Comparison of ENCODE assay signal across 8 mouse cellular contexts in genomic region chr2:152707186-152707585, GRCm38 (mm10). TPM values are rescaled to one million over a fixed set of nuclear protein-coding genes. Genes with fewer than 3 reads are reported as not detected.
DNase-seq lines count a peak whose midpoint lies in the region; ATAC-seq and TF ChIP-seq lines count a peak whose summit lies in the region.

No protein-coding gene starts in this region.

- H3K4me1 ChIP-seq in cerebellum, adult 2 months (ENCODE audit: control insufficient read depth, insufficient read depth, low read length), result peaks cover 46% of the 10 kb centered on the region
- peaks cover 30% of the 10 kb centered on the region for H3K4me1 ChIP-seq in lung, embryonic 16.5 days (replicated peaks; ENCODE audit: control insufficient read depth, insufficient read depth, low read length)
- H3K4me1 ChIP-seq in limb, embryonic 14.5 days (ENCODE audit: control insufficient read depth, insufficient read depth, low read length), result peaks cover 38% of the 10 kb centered on the region
- H3K4me1 ChIP-seq in stomach, embryonic 16.5 days (ENCODE audit: control insufficient read depth, insufficient read depth, low read length), result peaks cover 34% of the 10 kb centered on the region

- peak in 1 of 2 experiments; percentile 42 for DNase-seq in cerebellum, adult 2 months
- DNase-seq in cerebellum, adult 11 months, result no peak
- DNase-seq in lung, postnatal 36 days, result no peak
- no peak for DNase-seq in limb, embryonic 14.5 days (ENCODE audit: low spot score)
- no peak for DNase-seq in left cerebral cortex, postnatal 4 days
- no peak for DNase-seq in urinary bladder, postnatal 36 days (ENCODE audit: low spot score in 2 of 2)

- H3K27me3 ChIP-seq in cerebellum, adult 2 months (ENCODE audit: control insufficient read depth, insufficient read depth, low read length), result no peaks in the 10 kb centered on the region
- H3K27me3 ChIP-seq in lung, embryonic 16.5 days (ENCODE audit: control insufficient read depth, insufficient read depth, low read depth, low read length), result no peaks in the 10 kb centered on the region
- H3K27me3 ChIP-seq in limb, embryonic 14.5 days (ENCODE audit: control insufficient read depth, insufficient read depth, low read length), result no peaks in the 10 kb centered on the region
- no peaks in the 10 kb centered on the region for H3K27me3 ChIP-seq in stomach, embryonic 16.5 days (ENCODE audit: control insufficient read depth, insufficient read depth, low read length)

- TF ChIP-seq POLR2A in cerebellum, adult 2 months (IDR thresholded peaks at IDR 0.05; ENCODE audit: borderline replicate concordance, insufficient read depth, low read length), result no peak
- TF ChIP-seq POLR2A in limb, embryonic 14.5 days (IDR thresholded peaks at IDR 0.05; ENCODE audit: borderline replicate concordance, extremely low read depth, insufficient read depth, insufficient read length), result no peak

- 15% methylated on average over 7 of the region's 7 CpGs for WGBS in cerebellum, adult 2 months
- 14% methylated on average over 7 of the region's 7 CpGs for WGBS in lung, embryonic 16.5 days
- 16% methylated on average over 7 of the region's 7 CpGs for WGBS in limb, embryonic 14.5 days
- 22% methylated on average over 7 of the region's 7 CpGs for WGBS in stomach, embryonic 16.5 days

- H3K9ac ChIP-seq in lung, embryonic 16.5 days (ENCODE audit: low read length), result peak overlapping the region; percentile 80
- peak overlapping the region; percentile 53 for H3K9ac ChIP-seq in limb, embryonic 14.5 days (ENCODE audit: low read depth, low read length, severe bottlenecking)
- peak overlapping the region; percentile 73 for H3K9ac ChIP-seq in stomach, embryonic 16.5 days (ENCODE audit: low read length)

- intact Hi-C loops in left cerebral cortex, postnatal 4 days (cut with DNase I), result no loop called here

- H3K9me3 ChIP-seq in lung, embryonic 16.5 days (ENCODE audit: control insufficient read depth, low read length), result no peaks in the 10 kb centered on the region
- no peaks in the 10 kb centered on the region for H3K9me3 ChIP-seq in limb, embryonic 14.5 days (ENCODE audit: control insufficient read depth, low read length)
- no peaks in the 10 kb centered on the region for H3K9me3 ChIP-seq in stomach, embryonic 16.5 days (replicated peaks; ENCODE audit: control insufficient read depth, low read length)

- TF ChIP-seq CTCF in cerebellum, adult 2 months (IDR thresholded peaks at IDR 0.05; ENCODE audit: borderline replicate concordance, insufficient read depth, low read depth, low read length), result no peak

- peaks cover 26% of the 10 kb centered on the region for H3K36me3 ChIP-seq in lung, embryonic 16.5 days (ENCODE audit: control insufficient read depth, insufficient read depth, low read length)
- peaks cover 41% of the 10 kb centered on the region for H3K36me3 ChIP-seq in limb, embryonic 14.5 days (ENCODE audit: control insufficient read depth, insufficient read depth, low read length)
- H3K36me3 ChIP-seq in stomach, embryonic 16.5 days (ENCODE audit: control insufficient read depth, insufficient read depth, low read length), result no peaks in the 10 kb centered on the region; the same call in 1 of the 2 replicates

- H3K4me2 ChIP-seq in lung, embryonic 16.5 days (ENCODE audit: low read depth, low read length), result peak overlapping the region; percentile 82
- H3K4me2 ChIP-seq in limb, embryonic 14.5 days (replicated peaks; ENCODE audit: low read depth, low read length, severe bottlenecking), result peak overlapping the region; percentile 48
- H3K4me2 ChIP-seq in stomach, embryonic 16.5 days (ENCODE audit: low read depth, low read length), result peak overlapping the region; percentile 67

- H3K27ac ChIP-seq in cerebellum, adult 2 months (ENCODE audit: insufficient read depth, low read length), result peak overlapping the region; percentile 90
- peak overlapping the region; percentile 97 for H3K27ac ChIP-seq in lung, embryonic 16.5 days (ENCODE audit: low read length)
- peak overlapping the region; percentile 95 for H3K27ac ChIP-seq in limb, embryonic 14.5 days (replicated peaks; ENCODE audit: low read depth, low read length)
- H3K27ac ChIP-seq in stomach, embryonic 16.5 days (ENCODE audit: low read length), result peak overlapping the region; percentile 92

- ATAC-seq in lung, embryonic 16.5 days (ENCODE audit: low read depth), result no peak
- no peak for ATAC-seq in limb, embryonic 14.5 days (ENCODE audit: low FRiP score, low read depth)
- no peak for ATAC-seq in stomach, embryonic 16.5 days (ENCODE audit: insufficient read depth, low FRiP score)

- peak overlapping the region; percentile 29 for H3K4me3 ChIP-seq in cerebellum, adult 2 months (replicated peaks; ENCODE audit: insufficient read depth, low read depth, low read length)
- H3K4me3 ChIP-seq in lung, embryonic 16.5 days (ENCODE audit: low read length), result peak overlapping the region; percentile 51
- H3K4me3 ChIP-seq in limb, embryonic 14.5 days (replicated peaks; ENCODE audit: low read length), result peak overlapping the region; percentile 30
- peak overlapping the region; percentile 43 for H3K4me3 ChIP-seq in stomach, embryonic 16.5 days (replicated peaks; ENCODE audit: low read length)

RNA-seq across cellular contexts. Expression of gene Mcts2, which starts 20.4 kb away (rescaled TPM):
- polyA plus RNA-seq in cerebellum, adult 2 months (2012; rRNA removed), result 19.2 and 19.9 TPM in 2 replicates
- 26.1 and 27.4 TPM in 2 replicates for polyA plus RNA-seq in lung, embryonic 16.5 days (2015; fragmentation: Nextera tagmentation; extraction: Ambion mirVana)
- polyA plus RNA-seq in limb, embryonic 14.5 days (2012; rRNA removed), result 11.8 and 18.6 TPM in 2 replicates
- 26.8 and 27.2 TPM in 2 replicates for polyA plus RNA-seq in limb, embryonic 14.5 days (2014; fragmentation: Nextera tagmentation; extraction: Ambion mirVana)
- 24.0 and 25.2 TPM in 2 replicates for polyA plus RNA-seq in stomach, embryonic 16.5 days (2015; fragmentation: Nextera tagmentation; extraction: Ambion mirVana)
- 10 to 100 TPM; 30.4 to 32.5 TPM for total RNA-seq in left cerebral cortex, postnatal 4 days (2021)

RNA-seq across cellular contexts. Expression of gene Id1, which starts 28.9 kb away (rescaled TPM):
- polyA plus RNA-seq in cerebellum, adult 2 months (2012; rRNA removed), result 63.8 and 68.7 TPM in 2 replicates
- polyA plus RNA-seq in lung, embryonic 16.5 days (2015; fragmentation: Nextera tagmentation; extraction: Ambion mirVana), result 186 and 189 TPM in 2 replicates
- polyA plus RNA-seq in limb, embryonic 14.5 days (2012; rRNA removed), result 444 and 565 TPM in 2 replicates
- polyA plus RNA-seq in limb, embryonic 14.5 days (2014; fragmentation: Nextera tagmentation; extraction: Ambion mirVana), result 184 and 198 TPM in 2 replicates
- 125 and 145 TPM in 2 replicates for polyA plus RNA-seq in stomach, embryonic 16.5 days (2015; fragmentation: Nextera tagmentation; extraction: Ambion mirVana)
- total RNA-seq in left cerebral cortex, postnatal 4 days (2021), result 10 to 100 TPM; 25.6 to 27.6 TPM

RNA-seq across cellular contexts. Expression of gene H13, which starts 37.9 kb away (rescaled TPM):
- polyA plus RNA-seq in cerebellum, adult 2 months (2012; rRNA removed), result 80.5 and 83.5 TPM in 2 replicates
- 96.3 and 98.8 TPM in 2 replicates for polyA plus RNA-seq in lung, embryonic 16.5 days (2015; fragmentation: Nextera tagmentation; extraction: Ambion mirVana)
- 148 and 194 TPM in 2 replicates for polyA plus RNA-seq in limb, embryonic 14.5 days (2012; rRNA removed)
- polyA plus RNA-seq in limb, embryonic 14.5 days (2014; fragmentation: Nextera tagmentation; extraction: Ambion mirVana), result 151 and 153 TPM in 2 replicates
- polyA plus RNA-seq in stomach, embryonic 16.5 days (2015; fragmentation: Nextera tagmentation; extraction: Ambion mirVana), result 121 and 128 TPM in 2 replicates
- 100 to 1,000 TPM; 149 to 160 TPM for total RNA-seq in left cerebral cortex, postnatal 4 days (2021)

RNA-seq across cellular contexts. Expression of gene Cox4i2, which starts 46.8 kb away (rescaled TPM):
- 9.2 and 9.7 TPM in 2 replicates for polyA plus RNA-seq in cerebellum, adult 2 months (2012; rRNA removed)
- polyA plus RNA-seq in lung, embryonic 16.5 days (2015; fragmentation: Nextera tagmentation; extraction: Ambion mirVana), result 99.6 and 104 TPM in 2 replicates
- polyA plus RNA-seq in limb, embryonic 14.5 days (2012; rRNA removed), result 21.7 and 23.7 TPM in 2 replicates
- polyA plus RNA-seq in limb, embryonic 14.5 days (2014; fragmentation: Nextera tagmentation; extraction: Ambion mirVana), result 33.6 and 34.7 TPM in 2 replicates
- polyA plus RNA-seq in stomach, embryonic 16.5 days (2015; fragmentation: Nextera tagmentation; extraction: Ambion mirVana), result 21.3 and 23.9 TPM in 2 replicates
- total RNA-seq in left cerebral cortex, postnatal 4 days (2021), result 1 to 10 TPM; 1.7 to 1.9 TPM
